Mouse (Mus musculus) brain, adult 2 months (tissue): ENCODE data around the gene Hck.

Source experiments
- DNase-seq: peaks from one replicate; pipeline ENCODE4 v3.0.0; 2011; ENCODE audit warnings: low read depth, low spot score

Gene Hck

GRCm38 (mm10) chr2:153151026-153151425 is 42.8 kb downstream of the Hck start:
- peak; percentile 69 for DNase-seq

- DNase-seq = peak; percentile 70
These were observed 43.8 kb downstream of the Hck start for GRCm38 (mm10) chr2:153151926-153152665.

GRCm38 (mm10) chr2:153153033-153153450 is 44.8 kb downstream of the Hck start:
- peak; percentile 84 for DNase-seq

- no peak for DNase-seq
These were observed 49.0 kb downstream of the Hck start for GRCm38 (mm10) chr2:153157270-153157669.

GRCm38 (mm10) chr2:153160133-153160532 is 51.9 kb downstream of the Hck start:
- no peak for DNase-seq

- DNase-seq = peak; percentile 95
These were observed 52.8 kb downstream of the Hck start, which contains the start of gene Tm9sf4 for GRCm38 (mm10) chr2:153160844-153161683. Tm9sf4 (plus strand) TSS chr2:153161303.

- peak; percentile 43 for DNase-seq
These were observed 53.4 kb downstream of the Hck start for GRCm38 (mm10) chr2:153161684-153162080.

- no peak for DNase-seq
These were observed 58.9 kb downstream of the Hck start for GRCm38 (mm10) chr2:153167136-153167535.

- no peak for DNase-seq
These were observed 60.0 kb downstream of the Hck start for GRCm38 (mm10) chr2:153168134-153168820.

- no peak for DNase-seq
These were observed 62.4 kb downstream of the Hck start for GRCm38 (mm10) chr2:153170490-153171224.

- no peak for DNase-seq
These were observed 63.7 kb downstream of the Hck start for GRCm38 (mm10) chr2:153171966-153172365.

GRCm38 (mm10) chr2:153175995-153176570 is 67.8 kb downstream of the Hck start:
- DNase-seq = no peak

- DNase-seq = no peak
These were observed 68.9 kb downstream of the Hck start for GRCm38 (mm10) chr2:153177188-153177587.

- peak; percentile 72 for DNase-seq
These were observed 71.0 kb downstream of the Hck start for GRCm38 (mm10) chr2:153179126-153179860.

- no peak for DNase-seq
These were observed 71.7 kb downstream of the Hck start for GRCm38 (mm10) chr2:153179961-153180360.

- peak; percentile 75 for DNase-seq
These were observed 77.9 kb downstream of the Hck start for GRCm38 (mm10) chr2:153186176-153186591.

- no peak for DNase-seq
These were observed 79.6 kb downstream of the Hck start for GRCm38 (mm10) chr2:153187848-153188247.

GRCm38 (mm10) chr2:153191242-153191641 is 83.0 kb downstream of the Hck start:
- DNase-seq = peak; percentile 67

GRCm38 (mm10) chr2:153194255-153194654 is 86.0 kb downstream of the Hck start:
- DNase-seq = no peak

- DNase-seq = no peak
These were observed 90.2 kb downstream of the Hck start for GRCm38 (mm10) chr2:153198485-153198884.
